Comparison of ENCODE assay signal across 26 mouse cellular contexts in the genomic region with DNA sequence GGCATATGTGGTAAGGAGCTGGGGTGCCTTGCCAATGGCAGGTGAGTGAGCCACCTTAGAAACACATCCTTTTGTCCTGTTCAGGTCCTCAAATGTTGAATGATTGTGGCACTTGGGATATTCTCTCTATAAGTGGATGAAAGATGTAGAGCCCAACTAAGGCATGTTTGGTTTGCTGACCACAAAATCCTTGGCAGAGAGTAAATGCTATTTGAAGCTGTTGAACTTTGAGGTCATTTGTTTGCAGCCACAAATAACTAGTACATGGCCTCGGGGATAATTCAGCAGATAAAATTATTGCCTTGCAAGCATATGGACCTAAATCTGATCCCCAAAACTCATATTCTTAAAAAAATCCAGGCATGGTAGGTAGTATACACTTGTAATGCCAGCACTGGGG.
DNase-seq lines count a peak whose midpoint lies in the region; ATAC-seq and TF ChIP-seq lines count a peak whose summit lies in the region.
"Had no signal": no experiment of that assay in that cellular context is flagged by ENCODE, and none has a peak within 500 bp of the region (broad histone marks: within the 10 kb centered on the region; RNA-seq: fewer than 3 reads in every experiment).

No protein-coding gene starts in this region.

- no peak for TF ChIP-seq CTCF in kidney, postnatal 0 days (IDR thresholded peaks at IDR 0.05; ENCODE audit: low read depth)

- no peaks in the 10 kb centered on the region for H3K27me3 ChIP-seq in kidney, postnatal 0 days (ENCODE audit: insufficient read depth, low read length)
- H3K27me3 ChIP-seq: CH12.LX; embryonic facial prominence, embryonic 12.5 days; embryonic facial prominence, embryonic 15.5 days; forebrain, embryonic 13.5 days; forebrain, embryonic 15.5 days; Patski had no signal

- H3K9ac ChIP-seq in kidney, postnatal 0 days (ENCODE audit: low read depth, low read length): no peak overlapping the region
- H3K9ac ChIP-seq: embryonic facial prominence, embryonic 12.5 days; embryonic facial prominence, embryonic 15.5 days; forebrain, embryonic 13.5 days; forebrain, embryonic 15.5 days; forebrain, postnatal 0 days had no signal

- ATAC-seq in kidney, postnatal 0 days (replicated peaks; ENCODE audit: low FRiP score, low read depth): no peak
- ATAC-seq in erythroblast, adult 5-6 weeks (replicated peaks; ENCODE audit: low FRiP score, poor library complexity, severe bottlenecking): no peak
- ATAC-seq: CD4-positive, CD25-positive, alpha-beta regulatory T cell, adult 4 months; forebrain, embryonic 13.5 days; forebrain, embryonic 15.5 days; forebrain, postnatal 0 days; Patski had no signal

- no peak overlapping the region for H3K4me2 ChIP-seq in kidney, postnatal 0 days (ENCODE audit: low read length)
- H3K4me2 ChIP-seq: embryonic facial prominence, embryonic 12.5 days; embryonic facial prominence, embryonic 15.5 days; forebrain, embryonic 13.5 days; forebrain, embryonic 15.5 days had no signal

- H3K27ac ChIP-seq in kidney, postnatal 0 days: no peak overlapping the region
- H3K27ac ChIP-seq: embryonic facial prominence, embryonic 12.5 days; embryonic facial prominence, embryonic 15.5 days; forebrain, embryonic 13.5 days; forebrain, embryonic 15.5 days had no signal

- H3K4me3 ChIP-seq in kidney, postnatal 0 days (replicated peaks; ENCODE audit: low read depth, low read length): no peak overlapping the region
- H3K4me3 ChIP-seq: embryonic facial prominence, embryonic 12.5 days; embryonic facial prominence, embryonic 15.5 days; forebrain, embryonic 13.5 days; forebrain, embryonic 15.5 days had no signal

- no peaks in the 10 kb centered on the region for H3K4me1 ChIP-seq in kidney, postnatal 0 days (replicated peaks; ENCODE audit: insufficient read depth, low read length)
- H3K4me1 ChIP-seq: embryonic facial prominence, embryonic 12.5 days; embryonic facial prominence, embryonic 15.5 days; forebrain, embryonic 13.5 days; forebrain, embryonic 15.5 days had no signal

- no peaks in the 10 kb centered on the region for H3K36me3 ChIP-seq in kidney, postnatal 0 days (ENCODE audit: insufficient read depth, low read length)
- H3K36me3 ChIP-seq: embryonic facial prominence, embryonic 12.5 days; embryonic facial prominence, embryonic 15.5 days; forebrain, embryonic 15.5 days; G1E had no signal

- WGBS in kidney, postnatal 0 days: 50% methylated on average over 1 of the region's 1 CpGs

- DNase-seq in kidney, postnatal 0 days (ENCODE audit: low spot score): peak; percentile 20
- no peak for DNase-seq in kidney, adult 18-20 months
- DNase-seq in 3T3-L1 (ENCODE audit: low read depth, low spot score): peak; percentile 74
- DNase-seq in Muller cell, postnatal 12 days (ENCODE audit: inconsistent ontology term): peak; percentile 67
- DNase-seq in T-cell, adult 2 months (ENCODE audit: low spot score): no peak
- DNase-seq: adrenal gland, adult 2 months; adrenal gland, postnatal 10 days; adrenal gland, postnatal 25 days; B cell, adult 2 months; cerebellum, adult 11 months; cerebellum, adult 18-20 months; cerebellum, adult 8-10 months; cerebellum, adult 9-11 months; cerebellum, postnatal 14 days; cerebellum, postnatal 36 days; embryo, embryonic 11 days; forebrain, postnatal 0 days had no signal

- H3K9me3 ChIP-seq in kidney, postnatal 0 days (replicated peaks; ENCODE audit: low read length): no peaks in the 10 kb centered on the region
- H3K9me3 ChIP-seq: embryonic facial prominence, embryonic 12.5 days; embryonic facial prominence, embryonic 15.5 days; forebrain, embryonic 13.5 days; forebrain, embryonic 15.5 days; G1E had no signal

Comparison
In these comparisons a context has a peak if more than half of its experiments do, and no peak if none do; other contexts are left out.
1. DNase-seq: peak in kidney, postnatal 0 days (single experiment), 3T3-L1 (single experiment) and Muller cell, postnatal 12 days (single experiment); none in kidney, adult 18-20 months (single experiment) and T-cell, adult 2 months (single experiment).